Mouse (Mus musculus) heart, embryonic 13.5 days (tissue): Measurements from ENCODE around the gene Nudt16l1. TPM values are rescaled to one million over a fixed set of nuclear protein-coding genes. Genes with fewer than 3 reads are reported as not detected.

Experiments
- ATAC-seq: fragments of 200-750 bp; cut with Nextera tagmentation; 2 replicates; pipeline ENCODE4 v1.8.0; 2017; ENCODE audit warnings: moderate TSS enrichment; ENCODE audit not compliant: insufficient number of reproducible peaks, low FRiP score, low TSS enrichment; ENCODE audit errors: extremely low read depth
- H3K27ac ChIP-seq: fragments of 300-500 bp; sonication (generic); replicated peaks from 2 replicates; pipeline ENCODE4 v1.5.1; 2015; ENCODE audit warnings: moderate library complexity, mild to moderate bottlenecking, inconsistent platforms
- H3K27me3 ChIP-seq: fragments of 300-500 bp; sonication (generic); replicated peaks from 2 replicates; pipeline ENCODE4 v1.6.1; 2015; ENCODE audit warnings: mild to moderate bottlenecking, inconsistent platforms
- H3K36me3 ChIP-seq: fragments of 300-500 bp; sonication (generic); 2 replicates; pipeline ENCODE4 v1.6.1; 2015; ENCODE audit warnings: mild to moderate bottlenecking, inconsistent platforms
- H3K4me1 ChIP-seq: fragments of 300-500 bp; sonication (generic); 2 replicates; pipeline ENCODE4 v1.6.1; 2015; ENCODE audit warnings: inconsistent platforms
- H3K4me2 ChIP-seq: fragments of 300-500 bp; sonication (generic); 2 replicates; pipeline ENCODE4 v1.6.1; 2015; ENCODE audit warnings: inconsistent platforms, mild to moderate bottlenecking, moderate library complexity
- H3K4me3 ChIP-seq: fragments of 300-500 bp; sonication (generic); 2 replicates; pipeline ENCODE4 v1.5.1; 2015; ENCODE audit warnings: moderate library complexity, mild to moderate bottlenecking, inconsistent platforms
- H3K9ac ChIP-seq: fragments of 300-500 bp; sonication (generic); 2 replicates; pipeline ENCODE4 v1.6.1; 2015; ENCODE audit warnings: inconsistent platforms, mild to moderate bottlenecking, moderate library complexity
- H3K9me3 ChIP-seq: fragments of 300-500 bp; sonication (generic); 2 replicates; pipeline ENCODE4 v1.6.1; 2016; ENCODE audit warnings: inconsistent platforms
- WGBS: fragments of 180-500 bp; shearing (Covaris S2); methylation state at CpG from one replicate; pipeline ENCODE4 v1.1.7; 2015; ENCODE audit warnings: mixed read lengths; 5-methylcytosine and 5-hydroxymethylcytosine counted together
- polyA plus RNA-seq: library from polyadenylated mRNA; unstranded; fragments of >200 nt; fragmentation: Nextera tagmentation; extraction: Ambion mirVana; gene quantifications from 2 replicates; pipeline ENCODE4 v1.2.1, GENCODE M21; 2015

Nudt16l1 gene
- polyA plus RNA-seq, 1 experiment from 2014 or later, result 105 TPM

DNA sequence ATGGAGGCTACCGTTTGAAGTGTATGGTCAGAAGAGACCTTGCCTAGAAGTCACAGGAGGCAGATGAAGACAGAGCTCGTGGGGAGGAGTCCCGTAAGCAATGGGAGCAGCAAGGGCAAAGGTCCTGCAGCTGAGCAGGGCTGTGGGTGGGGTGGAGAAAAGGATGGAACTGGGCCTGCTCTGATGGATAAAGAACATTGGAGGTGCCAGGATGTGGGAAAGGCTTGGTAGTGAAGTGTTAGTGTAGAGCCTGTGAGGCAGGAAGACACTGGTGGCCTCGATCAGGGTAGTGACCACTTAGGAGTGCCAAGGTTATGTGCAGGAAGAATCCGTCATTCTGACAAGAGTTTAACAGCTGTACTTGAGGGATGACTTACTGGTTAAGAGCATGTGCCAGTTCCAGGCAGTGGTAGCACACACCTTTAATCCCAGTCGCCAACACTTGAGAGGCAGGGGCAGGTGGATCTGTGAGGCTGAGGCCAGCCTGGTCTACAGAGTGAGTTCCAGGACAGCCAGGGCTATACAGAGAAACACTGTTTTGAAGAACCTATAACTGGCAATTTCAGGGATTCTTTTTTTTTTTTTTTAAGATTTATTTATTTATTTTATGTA, 35.0 kb upstream of the Nudt16l1 start:
- ATAC-seq, result no peak
- H3K27me3 ChIP-seq, result no peaks in the 10 kb centered on the region
- H3K4me2 ChIP-seq, result no peak overlapping the region
- H3K4me3 ChIP-seq, result no peak overlapping the region
- H3K36me3 ChIP-seq, result peaks cover 24% of the 10 kb centered on the region
- WGBS, result 71% methylated on average over 6 of the region's 6 CpGs
- H3K4me1 ChIP-seq, result peaks cover 45% of the 10 kb centered on the region
- no peak overlapping the region for H3K9ac ChIP-seq
- H3K27ac ChIP-seq, result no peak overlapping the region
- H3K9me3 ChIP-seq, result no peaks in the 10 kb centered on the region

DNA sequence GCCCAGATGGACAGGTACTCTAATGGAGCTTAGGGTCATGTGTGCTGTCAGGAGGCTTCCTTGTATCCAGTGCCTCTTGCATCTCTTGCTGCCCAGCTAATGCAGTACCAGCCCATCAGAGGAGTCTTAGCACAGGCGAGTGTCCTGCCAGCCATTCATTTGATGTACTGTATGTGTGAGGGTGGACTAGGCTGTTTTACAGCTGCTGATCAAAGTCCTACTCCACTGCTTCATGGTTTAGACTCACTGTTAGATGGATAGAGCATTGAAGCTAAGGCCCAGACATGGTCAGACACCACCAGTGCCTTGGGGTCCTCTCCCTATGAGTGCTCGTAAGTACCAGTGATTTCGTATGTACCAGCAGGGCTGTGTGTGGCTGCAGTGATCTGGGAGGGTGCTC, 33.7 kb upstream of the Nudt16l1 start:
- peaks cover 37% of the 10 kb centered on the region for H3K36me3 ChIP-seq
- no peak overlapping the region for H3K4me3 ChIP-seq
- H3K27ac ChIP-seq, result no peak overlapping the region
- no peaks in the 10 kb centered on the region for H3K9me3 ChIP-seq
- no peaks in the 10 kb centered on the region for H3K27me3 ChIP-seq
- ATAC-seq, result no peak
- peaks cover 39% of the 10 kb centered on the region for H3K4me1 ChIP-seq
- H3K9ac ChIP-seq, result no peak overlapping the region
- H3K4me2 ChIP-seq, result no peak overlapping the region
- 79% methylated on average over 3 of the region's 3 CpGs for WGBS

DNA sequence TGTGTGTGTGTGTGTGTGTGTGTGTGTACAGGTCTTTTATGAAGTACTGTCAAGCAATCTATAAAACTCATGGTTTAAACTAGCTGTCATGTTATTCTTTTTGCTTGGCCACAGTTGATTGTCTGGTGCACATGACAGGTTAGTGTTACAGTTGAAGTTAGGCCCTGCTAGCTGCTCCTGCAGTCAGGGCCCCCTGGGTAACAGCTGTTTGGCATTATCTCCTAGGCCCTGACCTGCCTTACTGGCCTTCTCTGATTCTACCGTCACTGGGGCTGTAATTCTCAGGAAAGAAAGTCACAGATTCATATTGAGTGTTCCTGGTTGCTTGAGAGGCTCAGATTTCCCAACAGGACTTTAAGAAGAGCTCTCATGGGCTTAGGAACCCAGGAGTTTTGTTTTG, 33.0 kb upstream of the Nudt16l1 start:
- no peak overlapping the region for H3K4me2 ChIP-seq
- H3K4me1 ChIP-seq, result peaks cover 35% of the 10 kb centered on the region
- no peak for ATAC-seq
- H3K9me3 ChIP-seq, result no peaks in the 10 kb centered on the region
- H3K9ac ChIP-seq, result no peak overlapping the region
- WGBS, result 38% methylated on average over 1 of the region's 1 CpGs
- no peaks in the 10 kb centered on the region for H3K27me3 ChIP-seq
- peaks cover 44% of the 10 kb centered on the region for H3K36me3 ChIP-seq
- no peak overlapping the region for H3K4me3 ChIP-seq
- H3K27ac ChIP-seq, result no peak overlapping the region

DNA sequence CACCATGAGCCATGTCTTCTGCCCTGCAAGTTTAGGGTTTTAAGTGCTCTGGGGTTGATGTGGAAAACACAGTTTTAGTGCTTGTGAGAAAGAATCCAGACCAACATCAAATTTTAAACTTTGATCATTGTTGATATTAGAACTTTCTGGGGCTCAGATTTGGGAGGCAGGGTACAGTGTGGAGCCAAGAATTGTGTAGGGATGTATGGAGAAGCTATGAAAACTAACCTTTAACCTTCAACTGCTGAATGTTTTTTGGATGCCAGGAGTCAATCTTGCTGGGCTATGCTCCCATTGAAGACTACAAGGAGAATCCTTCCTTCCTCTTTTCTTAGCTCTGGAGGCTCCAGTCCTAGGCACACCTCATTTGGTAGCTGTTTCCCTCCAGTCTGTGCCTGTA, 32.0 kb upstream of the Nudt16l1 start:
- H3K9ac ChIP-seq, result no peak overlapping the region
- H3K4me1 ChIP-seq, result peaks cover 27% of the 10 kb centered on the region
- H3K27ac ChIP-seq, result no peak overlapping the region
- no peak for ATAC-seq
- peaks cover 45% of the 10 kb centered on the region for H3K36me3 ChIP-seq
- H3K27me3 ChIP-seq, result no peaks in the 10 kb centered on the region
- H3K4me3 ChIP-seq, result no peak overlapping the region
- H3K4me2 ChIP-seq, result no peak overlapping the region
- no peaks in the 10 kb centered on the region for H3K9me3 ChIP-seq

DNA sequence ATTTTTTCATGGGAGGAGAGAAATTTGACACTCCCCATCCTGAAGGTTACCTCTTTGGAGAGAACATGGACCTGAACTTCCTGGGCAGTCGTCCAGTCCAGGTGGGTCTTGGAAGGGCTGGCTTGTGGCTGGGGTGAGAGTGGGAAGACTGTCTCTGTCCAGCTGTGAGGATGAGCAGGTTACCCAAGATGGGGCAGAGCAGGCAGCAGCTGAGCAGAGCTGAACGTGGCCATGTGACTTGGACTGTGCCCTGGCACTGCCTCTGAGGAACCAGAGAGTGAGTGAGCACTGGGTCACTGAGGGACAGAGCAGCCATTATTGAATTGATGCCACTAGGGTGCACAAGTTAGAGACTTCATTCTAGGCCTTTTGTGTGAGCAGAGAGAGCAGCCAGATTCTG, 31.2 kb upstream of the Nudt16l1 start:
- Histone ChIP-seq H3K27me3 (no peaks in the 10 kb centered on the region), H3K4me3 (no peak overlapping the region), H3K4me1 (peaks cover 20% of the 10 kb centered on the region), H3K4me2 (no peak overlapping the region), H3K36me3 (peaks cover 54% of the 10 kb centered on the region), H3K27ac (no peak overlapping the region), H3K9me3 (no peaks in the 10 kb centered on the region), H3K9ac (no peak overlapping the region)
- ATAC-seq, result no peak
- 77% methylated on average over 2 of the region's 2 CpGs for WGBS

DNA sequence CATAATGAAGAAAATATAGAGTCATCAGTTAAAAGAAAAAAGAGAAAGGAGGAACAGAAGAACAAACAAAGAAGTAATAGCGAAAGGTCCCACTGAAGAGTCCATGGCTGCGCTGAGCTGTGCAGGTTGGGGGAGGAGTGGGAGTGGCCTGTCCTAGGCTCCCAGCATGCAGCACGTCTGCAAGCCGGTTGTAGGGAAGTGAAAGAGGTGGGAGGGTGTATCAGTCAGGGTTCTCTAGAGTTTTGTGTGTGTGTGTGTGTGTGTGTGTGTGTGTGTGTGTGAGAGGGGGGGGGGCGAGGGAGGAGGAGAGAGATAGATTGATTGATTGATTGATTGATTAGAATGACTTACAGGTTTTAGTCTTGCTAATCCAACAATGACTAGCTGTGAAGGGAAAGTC, 30.6 kb upstream of the Nudt16l1 start:
- H3K27me3 ChIP-seq, result no peaks in the 10 kb centered on the region
- no peak overlapping the region for H3K27ac ChIP-seq
- H3K4me1 ChIP-seq, result peaks cover 23% of the 10 kb centered on the region
- H3K9ac ChIP-seq, result no peak overlapping the region
- no peak for ATAC-seq
- no peaks in the 10 kb centered on the region for H3K9me3 ChIP-seq
- H3K4me2 ChIP-seq, result no peak overlapping the region
- WGBS, result 58% methylated on average over 4 of the region's 5 CpGs
- H3K36me3 ChIP-seq, result peaks cover 60% of the 10 kb centered on the region
- H3K4me3 ChIP-seq, result no peak overlapping the region

DNA sequence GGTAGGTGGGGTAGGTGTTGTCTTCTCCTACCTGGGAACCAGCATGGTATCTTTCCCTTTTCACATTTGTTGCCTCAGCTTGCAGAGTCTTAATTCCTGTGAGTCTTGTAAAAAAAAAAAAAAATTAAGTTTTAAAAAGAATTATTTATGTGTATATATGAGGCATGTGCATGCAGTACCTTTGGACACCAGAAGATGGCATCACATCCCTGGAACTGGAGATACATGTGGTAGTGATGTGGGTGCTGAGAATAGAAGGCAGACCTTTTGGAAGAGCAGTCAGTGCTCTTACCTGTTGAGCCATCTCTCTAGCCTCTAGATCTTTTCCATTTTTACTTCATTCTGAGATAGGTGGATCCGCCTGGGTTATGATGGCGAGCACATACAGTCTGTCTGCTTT, 28.8 kb upstream of the Nudt16l1 start:
- ATAC-seq, result no peak
- Histone ChIP-seq H3K36me3 (peaks cover 69% of the 10 kb centered on the region), H3K4me2 (no peak overlapping the region), H3K9ac (no peak overlapping the region), H3K27me3 (no peaks in the 10 kb centered on the region), H3K9me3 (no peaks in the 10 kb centered on the region), H3K4me3 (no peak overlapping the region), H3K27ac (no peak overlapping the region), H3K4me1 (peaks cover 25% of the 10 kb centered on the region)
- WGBS, result 93% methylated on average over 2 of the region's 2 CpGs

DNA sequence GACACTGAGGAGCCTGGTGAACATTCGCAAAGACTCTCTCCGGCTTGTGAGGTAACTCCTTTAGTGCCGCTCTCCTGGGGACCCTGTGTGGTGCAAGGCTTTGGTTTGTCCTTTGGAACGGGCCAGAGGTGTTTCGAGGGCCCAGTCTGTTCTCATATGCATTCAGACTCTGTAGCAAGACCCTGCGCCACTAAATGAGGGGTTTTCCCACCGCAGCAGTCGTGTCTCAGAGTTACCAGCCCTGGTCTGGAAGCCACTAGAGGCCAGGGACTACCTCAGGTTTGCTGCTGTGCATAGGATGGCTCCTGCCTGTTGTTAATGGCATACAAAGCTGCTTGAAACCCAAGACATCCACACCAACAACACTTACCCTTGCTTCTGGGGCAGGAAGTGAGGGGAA, 27.8 kb upstream of the Nudt16l1 start:
- no peak for ATAC-seq
- H3K4me2 ChIP-seq, result no peak overlapping the region
- 96% methylated on average over 8 of the region's 8 CpGs for WGBS
- no peaks in the 10 kb centered on the region for H3K9me3 ChIP-seq
- peaks cover 21% of the 10 kb centered on the region for H3K4me1 ChIP-seq
- H3K9ac ChIP-seq, result no peak overlapping the region
- H3K36me3 ChIP-seq, result peaks cover 77% of the 10 kb centered on the region
- no peak overlapping the region for H3K27ac ChIP-seq
- H3K27me3 ChIP-seq, result no peaks in the 10 kb centered on the region
- no peak overlapping the region for H3K4me3 ChIP-seq

DNA sequence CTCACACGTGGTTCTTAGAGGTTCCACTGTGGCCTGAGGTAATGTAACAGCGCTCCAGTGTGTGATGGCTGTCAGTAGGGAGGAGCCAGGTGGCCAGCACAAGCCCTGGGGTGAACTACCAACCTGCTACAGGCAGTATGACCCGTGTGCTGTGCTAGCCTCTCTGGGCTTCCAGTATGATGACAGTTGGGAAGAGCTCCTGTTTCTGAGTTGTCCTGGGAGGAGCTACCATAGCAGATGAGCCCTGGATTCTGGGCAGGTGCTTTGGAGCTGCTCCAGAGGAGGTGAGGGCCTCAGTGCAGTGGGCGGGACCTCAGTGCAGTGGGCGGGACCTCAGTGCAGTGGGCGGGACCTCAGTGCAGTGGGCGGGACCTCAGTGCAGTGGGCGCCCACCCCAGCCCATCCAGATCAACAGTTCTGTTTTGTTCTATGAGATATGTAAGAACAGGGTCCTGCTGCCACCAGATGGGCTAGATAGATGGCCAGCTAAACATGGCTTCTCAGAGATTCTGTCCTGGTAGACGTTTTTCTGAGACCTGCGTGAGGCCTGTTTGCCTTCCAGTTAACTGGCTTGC, 26.4 kb upstream of the Nudt16l1 start:
- H3K4me2 ChIP-seq, result no peak overlapping the region
- peak overlapping the region; percentile 16; the same call in 1 of the 2 replicates for H3K9ac ChIP-seq
- H3K27ac ChIP-seq, result peak overlapping the region; percentile 78
- WGBS, result 73% methylated on average over 10 of the region's 10 CpGs
- peaks cover 89% of the 10 kb centered on the region for H3K36me3 ChIP-seq
- no peaks in the 10 kb centered on the region for H3K27me3 ChIP-seq
- peaks cover 26% of the 10 kb centered on the region for H3K4me1 ChIP-seq
- no peak for ATAC-seq
- H3K9me3 ChIP-seq, result no peaks in the 10 kb centered on the region
- no peak overlapping the region for H3K4me3 ChIP-seq

DNA sequence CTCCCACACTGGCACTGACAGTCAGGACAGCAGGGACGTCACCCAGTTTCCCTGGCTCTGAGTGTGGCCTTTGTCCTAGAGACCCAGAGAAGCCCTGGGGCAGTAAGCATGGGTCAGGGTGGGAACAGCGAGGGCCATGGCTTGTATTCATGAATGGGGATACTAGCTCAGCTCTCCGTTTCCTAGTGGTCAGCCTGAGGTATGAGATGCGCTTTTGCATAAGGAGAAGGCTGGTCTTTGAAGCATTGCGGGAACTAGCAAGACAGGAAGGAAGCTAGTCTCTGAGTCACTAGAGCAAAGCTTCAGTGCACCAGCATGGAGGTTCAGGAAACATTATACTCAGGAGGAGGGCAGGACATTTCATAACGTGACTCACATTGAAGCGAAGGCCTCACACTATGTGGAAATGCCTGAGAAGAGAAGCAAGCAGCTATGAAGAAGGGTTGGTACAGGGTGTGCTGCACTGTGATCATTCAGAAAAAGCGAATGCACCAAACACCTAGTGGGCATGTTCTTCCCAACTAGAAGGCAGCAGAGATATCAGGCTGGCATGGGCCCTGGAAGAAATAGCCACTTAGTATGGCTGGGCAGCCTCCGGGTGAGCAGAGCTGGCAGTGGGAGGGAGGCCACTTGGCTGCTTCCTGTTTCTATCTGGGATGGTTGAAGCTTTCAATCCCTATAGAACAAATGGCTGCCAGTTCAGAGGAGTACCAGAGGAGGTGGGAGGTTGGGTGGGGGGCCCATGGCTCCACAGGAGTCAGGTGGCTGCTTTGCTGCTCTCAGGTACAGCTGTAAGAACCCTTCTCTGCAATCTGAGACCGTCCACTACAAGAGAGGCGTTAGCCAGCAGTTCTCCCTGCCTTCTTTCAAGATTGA, 25.4 kb upstream of the Nudt16l1 start:
- Histone ChIP-seq H3K4me3 (no peak overlapping the region), H3K27ac (peak overlapping the region; percentile 78), H3K4me1 (peaks cover 26% of the 10 kb centered on the region), H3K4me2 (peak overlapping the region; percentile 32; the same call in 1 of the 2 replicates), H3K27me3 (no peaks in the 10 kb centered on the region), H3K36me3 (peaks cover 88% of the 10 kb centered on the region), H3K9ac (peak overlapping the region; percentile 56), H3K9me3 (no peaks in the 10 kb centered on the region)
- no peak for ATAC-seq
- WGBS, result 59% methylated on average over 11 of the region's 11 CpGs

DNA sequence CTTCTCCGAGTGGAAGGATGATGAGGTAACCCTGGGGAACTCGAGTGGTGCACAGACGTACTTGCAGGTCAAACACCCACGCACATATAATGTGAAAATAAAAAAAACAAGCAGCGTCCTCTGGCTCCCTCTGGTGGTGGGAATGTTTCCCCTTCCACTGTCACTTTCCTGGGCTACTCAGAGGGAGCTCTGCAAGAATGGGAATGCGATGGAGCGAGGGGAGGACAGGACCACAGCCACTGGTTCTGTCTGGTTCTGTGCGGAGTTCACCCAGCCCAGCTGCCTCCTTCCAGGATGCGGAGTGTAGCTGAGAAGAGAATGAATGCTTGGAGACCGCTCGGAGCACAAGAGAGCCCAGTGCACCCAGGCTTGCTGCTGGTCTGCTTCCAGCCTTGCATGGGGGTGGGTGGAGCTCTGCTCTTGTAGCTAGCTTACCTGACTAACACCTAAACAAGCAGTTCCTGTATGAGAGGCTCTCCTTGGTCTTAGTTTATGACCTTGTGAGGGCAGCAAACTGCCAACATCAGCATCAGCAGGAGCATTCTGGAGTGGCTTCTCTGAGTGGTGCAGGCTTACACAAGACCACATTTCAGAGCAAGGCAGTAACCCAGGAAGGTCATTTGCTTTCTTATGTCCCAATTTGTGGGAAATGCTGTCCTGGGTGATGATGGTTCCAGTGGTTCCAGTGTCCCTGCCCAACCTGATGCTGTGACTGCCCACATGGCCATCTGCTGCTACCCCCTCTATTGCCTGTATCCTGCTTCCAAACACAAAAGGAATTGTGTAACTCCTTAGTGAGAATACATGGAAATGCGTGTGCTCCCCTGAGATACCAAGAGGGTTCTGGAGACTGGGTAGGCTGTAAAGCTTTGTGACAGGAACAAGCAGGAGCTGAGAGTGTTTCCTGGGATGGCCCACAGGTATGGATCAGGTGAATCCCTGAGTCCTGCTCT, 24.5 kb upstream of the Nudt16l1 start:
- Histone ChIP-seq H3K27ac (peak overlapping the region; percentile 78), H3K9ac (peak overlapping the region; percentile 56)

More for the DNA sequence above, 24.5 kb upstream of the Nudt16l1 start:
- Histone ChIP-seq H3K4me3 (no peak overlapping the region), H3K4me1 (peaks cover 26% of the 10 kb centered on the region), H3K36me3 (peaks cover 88% of the 10 kb centered on the region), H3K27me3 (no peaks in the 10 kb centered on the region), H3K9me3 (no peaks in the 10 kb centered on the region), H3K4me2 (peak overlapping the region; percentile 32; the same call in 1 of the 2 replicates)
- ATAC-seq, result peak; percentile 7; the same call in 1 of the 2 replicates
- 29% methylated on average over 12 of the region's 12 CpGs for WGBS
